Mouse (Mus musculus) limb, embryonic 12.5 days (tissue): Measurements from ENCODE around the gene Borcs5. TPM values are rescaled to one million over a fixed set of nuclear protein-coding genes. Genes with fewer than 3 reads are reported as not detected.

ENCODE experiments used
- ATAC-seq: fragments of 200-750 bp; cut with Nextera tagmentation; 2 replicates; pipeline ENCODE4 v1.8.0; 2017; ENCODE audit warnings: low read depth, moderate TSS enrichment; ENCODE audit not compliant: insufficient number of reproducible peaks, insufficient read depth, low FRiP score, low TSS enrichment
- H3K27ac ChIP-seq: fragments of 300-500 bp; sonication (generic); 2 replicates; pipeline ENCODE4 v1.5.1; 2016; ENCODE audit warnings: mild to moderate bottlenecking, moderate library complexity
- H3K27me3 ChIP-seq: fragments of 300-500 bp; sonication (generic); 2 replicates; pipeline ENCODE4 v1.6.1; 2016; ENCODE audit warnings: mild to moderate bottlenecking, moderate library complexity
- H3K36me3 ChIP-seq: fragments of 300-500 bp; sonication (generic); 2 replicates; pipeline ENCODE4 v1.6.1; 2016; ENCODE audit warnings: mild to moderate bottlenecking, moderate library complexity
- H3K4me1 ChIP-seq: fragments of 300-500 bp; sonication (generic); replicated peaks from 2 replicates; pipeline ENCODE4 v1.6.1; 2016
- H3K4me2 ChIP-seq: fragments of 300-500 bp; sonication (generic); 2 replicates; pipeline ENCODE4 v1.6.1; 2016; ENCODE audit warnings: mild to moderate bottlenecking, moderate library complexity
- H3K4me3 ChIP-seq: fragments of 300-500 bp; sonication (generic); replicated peaks from 2 replicates; pipeline ENCODE4 v1.5.1; 2016; ENCODE audit warnings: mild to moderate bottlenecking
- H3K9ac ChIP-seq: fragments of 300-500 bp; sonication (generic); replicated peaks from 2 replicates; pipeline ENCODE4 v1.6.1; 2016; ENCODE audit warnings: mild to moderate bottlenecking, moderate library complexity
- H3K9me3 ChIP-seq: fragments of 300-500 bp; sonication (generic); 2 replicates; pipeline ENCODE4 v1.6.1; 2016; ENCODE audit warnings: mild to moderate bottlenecking, moderate library complexity
- WGBS: fragments of 180-500 bp; shearing (Covaris S2); methylation state at CpG from one replicate; pipeline ENCODE4 v1.1.7; 2016; 5-methylcytosine and 5-hydroxymethylcytosine counted together
- polyA plus RNA-seq: library from polyadenylated mRNA; unstranded; fragments of >200 nt; fragmentation: Nextera tagmentation; extraction: Ambion mirVana; gene quantifications from 2 replicates; pipeline ENCODE4 v1.2.1, GENCODE M21; 2016

Borcs5 gene
- polyA plus RNA-seq, 1 experiment from 2014 or later, result 22.4 TPM

DNA sequence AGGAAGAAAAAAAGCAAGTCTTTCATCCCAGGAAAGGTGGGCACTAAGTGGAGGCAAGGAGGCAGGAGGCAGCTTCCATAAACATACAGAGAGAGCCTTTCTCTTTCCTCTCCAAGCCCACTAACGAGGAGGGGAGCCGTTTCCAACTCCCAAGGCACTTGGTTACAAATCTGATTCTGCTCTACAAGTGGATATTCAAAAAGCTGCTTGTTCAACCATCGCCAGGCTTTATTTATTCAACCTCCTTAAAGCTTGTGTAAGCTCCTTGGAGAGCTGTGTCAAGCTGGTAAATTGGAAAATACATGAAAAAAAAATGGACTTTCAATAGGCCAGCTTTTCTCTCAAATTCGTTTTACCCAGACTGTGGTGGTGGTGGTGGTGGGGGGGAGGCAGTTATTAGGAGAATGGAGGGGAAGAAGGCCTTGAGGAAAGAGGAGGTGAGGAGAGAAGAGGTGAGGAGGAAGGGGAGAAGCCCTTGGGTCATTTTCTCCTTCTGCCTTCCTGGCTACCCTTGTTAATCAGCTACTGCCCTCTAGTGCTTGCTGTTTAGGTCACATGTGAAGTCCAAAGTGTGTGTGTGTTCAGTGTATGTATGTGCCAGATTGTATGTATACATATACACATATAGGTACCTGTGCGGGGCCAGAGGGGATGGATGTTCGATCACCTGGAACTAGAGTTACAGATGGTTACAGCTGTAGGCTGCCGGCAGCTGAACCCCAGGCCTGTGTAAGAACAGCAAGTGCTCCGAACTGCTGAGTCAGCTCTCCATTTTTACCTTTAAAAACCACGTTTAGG lies 32.2 kb upstream of the Borcs5 start:
- no peak overlapping the region for H3K9ac ChIP-seq
- no peaks in the 10 kb centered on the region for H3K27me3 ChIP-seq
- peaks cover 28% of the 10 kb centered on the region for H3K4me1 ChIP-seq
- no peak overlapping the region for H3K4me2 ChIP-seq
- no peaks in the 10 kb centered on the region for H3K9me3 ChIP-seq
- 50% methylated on average over 9 of the region's 9 CpGs for WGBS
- no peak overlapping the region for H3K4me3 ChIP-seq
- no peaks in the 10 kb centered on the region for H3K36me3 ChIP-seq
- peak overlapping the region; percentile 74 for H3K27ac ChIP-seq
- ATAC-seq, result peak; percentile 15; the same call in 1 of the 2 replicates

GRCm38 (mm10) chr6:134610380-134610779 lies 28.9 kb upstream of the Borcs5 start:
- no peaks in the 10 kb centered on the region for H3K9me3 ChIP-seq
- 84% methylated on average over 9 of the region's 9 CpGs for WGBS
- H3K9ac ChIP-seq, result no peak overlapping the region
- no peak overlapping the region for H3K4me2 ChIP-seq
- H3K27ac ChIP-seq, result no peak overlapping the region
- no peak for ATAC-seq
- no peaks in the 10 kb centered on the region for H3K27me3 ChIP-seq
- no peaks in the 10 kb centered on the region for H3K36me3 ChIP-seq
- peaks cover 23% of the 10 kb centered on the region for H3K4me1 ChIP-seq
- no peak overlapping the region for H3K4me3 ChIP-seq

DNA sequence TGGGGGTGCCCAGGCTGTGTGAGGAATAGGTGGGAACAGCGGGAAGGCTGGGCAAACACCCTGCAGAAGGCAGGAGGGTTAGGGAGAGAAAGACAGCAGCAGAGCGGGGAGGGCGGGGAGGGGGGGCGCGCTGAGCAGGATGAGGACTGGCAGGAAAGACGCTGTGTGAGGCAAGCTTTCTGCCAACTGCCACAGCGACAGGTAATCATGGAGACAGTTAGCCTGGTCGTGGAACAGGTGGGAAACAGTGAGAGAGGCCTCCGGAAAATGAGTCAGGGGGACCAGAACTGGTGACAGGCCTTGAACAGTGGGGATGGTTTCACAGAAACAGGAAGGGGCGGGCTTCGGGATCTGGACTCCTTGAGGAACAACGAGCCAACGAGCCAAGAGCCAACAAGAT lies 27.4 kb upstream of the Borcs5 start:
- Histone ChIP-seq H3K27ac (no peak overlapping the region), H3K4me2 (no peak overlapping the region), H3K9ac (no peak overlapping the region), H3K9me3 (no peaks in the 10 kb centered on the region), H3K27me3 (no peaks in the 10 kb centered on the region), H3K4me1 (peaks cover 13% of the 10 kb centered on the region; the same call in 1 of the 2 replicates), H3K36me3 (no peaks in the 10 kb centered on the region), H3K4me3 (no peak overlapping the region)
- WGBS, result 72% methylated on average over 13 of the region's 13 CpGs
- no peak for ATAC-seq

GRCm38 (mm10) chr6:134614322-134614721 lies 25.0 kb upstream of the Borcs5 start:
- Histone ChIP-seq H3K27me3 (no peaks in the 10 kb centered on the region), H3K9me3 (no peaks in the 10 kb centered on the region), H3K27ac (no peak overlapping the region), H3K36me3 (no peaks in the 10 kb centered on the region), H3K4me2 (no peak overlapping the region), H3K4me3 (no peak overlapping the region), H3K9ac (no peak overlapping the region), H3K4me1 (0 out of 2 replicates have a peak, but pooled peaks cover 3% of the 10 kb centered on the region)
- WGBS, result 85% methylated on average over 4 of the region's 4 CpGs
- ATAC-seq, result no peak

DNA sequence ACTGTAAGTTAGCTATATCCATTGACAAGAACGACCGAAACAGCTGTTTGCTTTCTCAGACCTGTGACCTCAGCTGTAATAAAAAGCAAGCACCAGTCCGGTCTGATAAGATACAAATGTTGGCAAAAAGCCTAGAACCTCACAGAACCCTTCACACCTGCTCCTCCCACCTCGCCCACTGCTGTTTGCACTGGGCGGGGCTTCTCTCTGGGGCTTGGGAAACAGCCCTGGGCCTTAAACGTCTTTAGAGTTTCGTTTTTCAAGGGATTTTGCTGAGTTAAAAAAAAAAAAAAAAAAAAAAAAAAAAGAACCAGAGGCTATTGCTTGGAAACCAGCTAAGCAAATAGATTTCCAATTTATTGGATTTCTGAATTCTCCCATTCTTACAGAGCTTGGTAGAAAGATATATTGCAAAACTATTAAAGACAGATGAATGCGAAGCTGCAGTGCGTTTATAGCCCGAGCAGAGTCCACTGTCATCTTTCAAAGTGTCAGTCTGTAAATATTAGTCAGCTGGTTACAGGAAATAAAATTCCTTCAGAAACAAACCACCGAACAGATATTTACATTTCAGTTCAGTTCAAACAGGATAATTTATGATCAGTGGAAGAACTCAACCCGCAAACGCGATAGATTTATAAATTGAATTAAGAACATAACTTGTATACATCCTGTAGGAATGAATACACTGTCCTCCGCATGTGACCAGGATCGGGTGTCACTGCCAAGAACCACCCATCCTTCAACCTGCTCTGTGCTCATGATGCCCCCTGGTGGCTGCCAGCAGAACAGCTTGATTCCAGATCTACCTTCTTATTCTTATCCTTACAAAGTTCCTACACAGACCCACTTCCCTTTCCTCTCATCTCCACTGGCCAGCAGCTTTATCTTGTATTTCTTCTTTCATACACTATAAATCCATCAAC lies 24.3 kb upstream of the Borcs5 start:
- 19% methylated on average over 16 of the region's 16 CpGs for WGBS
- no peak overlapping the region for H3K4me2 ChIP-seq
- no peak overlapping the region for H3K27ac ChIP-seq
- no peaks in the 10 kb centered on the region for H3K36me3 ChIP-seq
- ATAC-seq, result peak; percentile 50; the same call in 1 of the 2 replicates
- H3K4me1 ChIP-seq, result 0 out of 2 replicates have a peak, but pooled peaks cover 3% of the 10 kb centered on the region
- H3K9me3 ChIP-seq, result no peaks in the 10 kb centered on the region
- no peaks in the 10 kb centered on the region for H3K27me3 ChIP-seq
- no peak overlapping the region for H3K4me3 ChIP-seq
- H3K9ac ChIP-seq, result no peak overlapping the region

DNA sequence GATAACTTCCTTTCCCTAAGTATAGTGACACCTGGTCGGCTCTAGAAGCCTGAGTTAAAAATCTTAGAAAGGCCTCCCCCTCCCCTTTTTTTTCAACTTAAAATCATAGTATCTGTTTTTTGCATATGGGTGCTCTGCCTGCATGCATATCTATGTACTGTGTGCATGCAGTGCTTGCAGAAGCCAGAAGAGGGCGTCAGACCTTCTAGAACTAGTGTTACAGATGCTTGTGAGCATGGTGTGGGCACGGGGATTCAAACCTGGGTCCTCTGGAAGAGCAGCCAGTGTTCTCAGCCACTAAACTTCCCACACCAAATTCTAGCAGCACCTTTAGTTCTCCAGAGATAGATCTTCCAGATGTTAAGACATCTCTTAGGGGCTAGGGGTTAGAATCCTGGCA lies 21.7 kb upstream of the Borcs5 start:
- no peak overlapping the region for H3K4me2 ChIP-seq
- no peaks in the 10 kb centered on the region for H3K9me3 ChIP-seq
- no peak overlapping the region for H3K4me3 ChIP-seq
- ATAC-seq, result no peak
- H3K27me3 ChIP-seq, result no peaks in the 10 kb centered on the region
- H3K9ac ChIP-seq, result no peak overlapping the region
- 55% methylated on average over 3 of the region's 3 CpGs for WGBS
- H3K36me3 ChIP-seq, result no peaks in the 10 kb centered on the region
- no peak overlapping the region for H3K27ac ChIP-seq
- no peaks in the 10 kb centered on the region for H3K4me1 ChIP-seq

DNA sequence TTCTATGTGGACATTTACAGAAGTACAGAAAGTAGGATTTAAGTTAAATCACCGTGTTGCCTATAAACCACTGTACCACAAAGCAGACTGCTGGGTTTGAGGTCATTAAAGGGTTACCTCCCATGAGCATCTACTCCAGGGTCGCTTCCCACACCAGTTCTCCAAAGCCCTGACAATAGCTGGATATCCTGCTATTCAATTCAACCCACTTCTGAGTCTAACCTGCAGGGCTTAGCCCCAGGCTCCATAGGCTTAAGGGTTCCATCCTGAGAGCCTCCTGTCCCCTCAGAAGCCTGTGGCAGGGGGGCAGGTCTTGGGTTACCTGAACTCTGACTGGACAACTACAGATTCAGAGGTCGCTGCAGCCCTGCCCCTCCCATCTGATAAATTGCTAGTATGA lies 19.2 kb upstream of the Borcs5 start:
- Histone ChIP-seq H3K4me3 (no peak overlapping the region), H3K4me2 (no peak overlapping the region), H3K27ac (no peak overlapping the region), H3K9ac (no peak overlapping the region), H3K4me1 (no peaks in the 10 kb centered on the region), H3K9me3 (no peaks in the 10 kb centered on the region), H3K36me3 (no peaks in the 10 kb centered on the region), H3K27me3 (no peaks in the 10 kb centered on the region)
- 64% methylated on average over 3 of the region's 3 CpGs for WGBS
- no peak for ATAC-seq

- Histone ChIP-seq H3K4me3 (no peak overlapping the region), H3K9me3 (no peaks in the 10 kb centered on the region), H3K27me3 (no peaks in the 10 kb centered on the region), H3K9ac (no peak overlapping the region), H3K36me3 (no peaks in the 10 kb centered on the region), H3K27ac (no peak overlapping the region), H3K4me2 (no peak overlapping the region), H3K4me1 (no peaks in the 10 kb centered on the region)
- no peak for ATAC-seq
- 69% methylated on average over 6 of the region's 6 CpGs for WGBS
These were observed 18.3 kb upstream of the Borcs5 start for GRCm38 (mm10) chr6:134620846-134621551.

DNA sequence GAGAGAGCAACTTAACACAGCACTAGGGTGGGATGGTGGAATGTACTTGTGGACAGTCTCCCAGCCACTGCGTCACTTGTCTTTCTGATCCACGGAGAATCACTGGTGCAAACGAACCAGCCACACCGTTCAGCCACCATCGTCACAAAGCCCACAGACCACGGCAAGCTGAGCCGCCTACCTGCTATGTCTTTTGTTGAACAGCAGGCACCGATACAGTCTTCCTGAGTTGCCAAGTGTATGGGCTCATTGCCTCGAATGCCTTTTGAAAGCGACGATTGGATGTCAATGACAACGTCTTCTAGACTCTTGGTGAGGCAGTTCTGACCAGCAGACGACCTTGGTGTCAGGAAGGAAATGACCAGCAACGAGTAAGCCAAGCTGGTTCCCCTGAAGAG lies 17.8 kb upstream of the Borcs5 start:
- H3K27ac ChIP-seq, result no peak overlapping the region
- ATAC-seq, result no peak
- no peak overlapping the region for H3K4me2 ChIP-seq
- H3K36me3 ChIP-seq, result no peaks in the 10 kb centered on the region
- H3K4me3 ChIP-seq, result no peak overlapping the region
- no peaks in the 10 kb centered on the region for H3K4me1 ChIP-seq
- H3K27me3 ChIP-seq, result no peaks in the 10 kb centered on the region
- no peak overlapping the region for H3K9ac ChIP-seq
- no peaks in the 10 kb centered on the region for H3K9me3 ChIP-seq
- 78% methylated on average over 14 of the region's 14 CpGs for WGBS

- Histone ChIP-seq H3K9me3 (no peaks in the 10 kb centered on the region), H3K27me3 (peaks cover 2% of the 10 kb centered on the region; the same call in 1 of the 2 replicates), H3K4me3 (no peak overlapping the region), H3K27ac (no peak overlapping the region), H3K36me3 (no peaks in the 10 kb centered on the region), H3K4me2 (0 out of 2 replicates have a peak overlapping the region, but pooled peaks have one; percentile 6), H3K9ac (no peak overlapping the region), H3K4me1 (peaks cover 2% of the 10 kb centered on the region; the same call in 1 of the 2 replicates)
- no peak for ATAC-seq
- 55% methylated on average over 12 of the region's 12 CpGs for WGBS
These were observed 13.9 kb upstream of the Borcs5 start for GRCm38 (mm10) chr6:134625431-134625830.

- H3K4me2 ChIP-seq, result no peak overlapping the region
- peaks cover 13% of the 10 kb centered on the region for H3K27me3 ChIP-seq
- no peak for ATAC-seq
- 93% methylated on average over 1 of the region's 1 CpGs for whole genome bisulfite sequencing
- H3K4me3 ChIP-seq, result no peak overlapping the region
- H3K36me3 ChIP-seq, result no peaks in the 10 kb centered on the region
- H3K27ac ChIP-seq, result no peak overlapping the region
- peaks cover 5% of the 10 kb centered on the region; the same call in 1 of the 2 replicates for H3K4me1 ChIP-seq
- no peak overlapping the region for H3K9ac ChIP-seq
- H3K9me3 ChIP-seq, result no peaks in the 10 kb centered on the region
These were observed 12.7 kb upstream of the Borcs5 start for GRCm38 (mm10) chr6:134626564-134626963.
